Mouse (Mus musculus): ENCODE data around the gene Klhl2. TPM values are rescaled to one million over a fixed set of nuclear protein-coding genes. Genes with fewer than 3 reads are reported as not detected.

The Klhl2 gene
- polyA plus RNA-seq, 1 experiment from 2014 or later, result 5.4 TPM

DNA sequence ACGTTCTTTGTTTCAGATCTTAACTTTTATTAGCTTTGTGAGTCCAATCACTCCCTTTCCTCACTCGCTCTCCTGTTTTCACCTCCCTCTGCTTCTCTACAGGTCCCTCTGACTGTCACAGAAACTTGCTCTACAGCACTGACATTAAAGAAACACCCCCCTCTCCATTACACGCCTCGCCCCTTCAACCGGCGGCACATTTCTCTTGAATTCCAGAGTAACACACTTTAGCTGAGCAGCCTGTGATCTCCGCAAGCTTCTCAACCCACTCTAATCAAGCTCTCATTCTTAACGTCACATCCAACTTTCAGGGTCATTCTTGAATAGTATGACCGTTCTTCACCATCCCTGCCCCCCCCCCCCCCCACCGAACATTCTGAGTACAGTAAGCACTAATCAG, 52.1 kb downstream of the Klhl2 start:
- WGBS, result 75% methylated on average over 10 of the region's 10 CpGs
- no peaks in the 10 kb centered on the region for H3K36me3 ChIP-seq
- no peak overlapping the region for H3K27ac ChIP-seq (replicated peaks)
- no peak overlapping the region for H3K4me2 ChIP-seq
- ATAC-seq (ENCODE audit: extremely low read depth, insufficient number of reproducible peaks, low FRiP score, low TSS enrichment), result no peak
- H3K27me3 ChIP-seq (replicated peaks), result no peaks in the 10 kb centered on the region
- no peaks in the 10 kb centered on the region for H3K4me1 ChIP-seq
- no peak overlapping the region for H3K4me3 ChIP-seq
- no peak overlapping the region for H3K9ac ChIP-seq
- H3K9me3 ChIP-seq, result no peaks in the 10 kb centered on the region

DNA sequence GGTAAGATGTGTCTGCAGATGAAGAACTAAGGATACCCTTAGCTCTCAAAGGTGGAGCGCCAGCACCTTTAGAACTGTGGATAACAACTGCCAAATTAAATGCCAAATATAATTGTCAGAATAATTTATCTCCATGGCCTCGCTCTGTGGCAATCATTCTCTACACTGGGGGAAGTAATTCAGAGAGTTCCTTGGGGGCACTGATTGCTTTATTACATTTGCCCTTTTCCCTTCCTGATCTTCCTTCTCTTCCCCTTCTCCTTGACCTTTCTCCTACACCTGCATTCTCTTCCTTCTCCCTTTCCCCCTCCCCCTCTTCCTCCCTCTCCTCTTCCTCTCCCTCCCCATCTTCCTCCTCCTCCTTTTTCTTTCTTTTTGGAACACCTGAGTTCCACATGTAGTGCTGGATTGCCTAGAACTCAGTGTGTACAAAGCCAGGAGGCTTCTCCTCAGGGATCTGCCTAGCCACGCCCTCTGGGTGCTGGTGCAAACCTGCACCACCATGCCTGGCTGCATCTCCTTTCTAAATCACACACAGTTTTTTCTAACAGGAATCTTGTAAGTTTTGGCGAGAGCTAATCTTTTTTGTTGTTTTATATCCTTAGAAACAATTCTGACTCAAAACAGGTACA, 58.5 kb downstream of the Klhl2 start:
- H3K9me3 ChIP-seq, result no peaks in the 10 kb centered on the region
- ATAC-seq (ENCODE audit: extremely low read depth, insufficient number of reproducible peaks, low FRiP score, low TSS enrichment), result no peak
- peaks cover 10% of the 10 kb centered on the region for H3K4me1 ChIP-seq
- no peak overlapping the region for H3K27ac ChIP-seq (replicated peaks)
- no peak overlapping the region for H3K4me3 ChIP-seq
- 83% methylated on average over 4 of the region's 4 CpGs for WGBS
- no peak overlapping the region for H3K4me2 ChIP-seq
- H3K27me3 ChIP-seq (replicated peaks), result no peaks in the 10 kb centered on the region
- no peak overlapping the region for H3K9ac ChIP-seq
- no peaks in the 10 kb centered on the region for H3K36me3 ChIP-seq

DNA sequence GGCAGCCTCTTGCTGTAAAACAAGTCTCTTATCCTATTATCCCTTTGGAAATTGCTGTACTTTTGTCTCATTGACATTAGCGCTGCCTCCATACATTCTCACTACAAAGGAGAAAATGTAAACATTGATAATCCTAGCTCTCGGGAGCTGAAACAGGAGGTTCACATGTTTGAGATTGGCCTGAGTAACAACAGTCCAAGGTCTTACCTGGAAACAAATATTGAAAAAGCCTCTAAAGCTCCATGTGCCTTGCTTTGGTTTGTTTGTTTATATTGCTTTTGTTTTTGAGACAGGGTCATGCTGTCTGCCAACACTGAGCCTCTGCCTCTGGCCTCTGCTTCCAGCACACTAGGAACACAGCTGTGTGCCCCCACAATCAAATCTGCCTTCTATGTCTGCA, 59.4 kb downstream of the Klhl2 start:
- no peak overlapping the region for H3K27ac ChIP-seq (replicated peaks)
- ATAC-seq (ENCODE audit: extremely low read depth, insufficient number of reproducible peaks, low FRiP score, low TSS enrichment), result no peak
- no peak overlapping the region for H3K9ac ChIP-seq
- no peaks in the 10 kb centered on the region for H3K9me3 ChIP-seq
- H3K4me3 ChIP-seq, result no peak overlapping the region
- no peak overlapping the region for H3K4me2 ChIP-seq
- no peaks in the 10 kb centered on the region for H3K36me3 ChIP-seq
- peaks cover 10% of the 10 kb centered on the region for H3K4me1 ChIP-seq
- WGBS, result 44% methylated on average over 2 of the region's 2 CpGs
- no peaks in the 10 kb centered on the region for H3K27me3 ChIP-seq (replicated peaks)

DNA sequence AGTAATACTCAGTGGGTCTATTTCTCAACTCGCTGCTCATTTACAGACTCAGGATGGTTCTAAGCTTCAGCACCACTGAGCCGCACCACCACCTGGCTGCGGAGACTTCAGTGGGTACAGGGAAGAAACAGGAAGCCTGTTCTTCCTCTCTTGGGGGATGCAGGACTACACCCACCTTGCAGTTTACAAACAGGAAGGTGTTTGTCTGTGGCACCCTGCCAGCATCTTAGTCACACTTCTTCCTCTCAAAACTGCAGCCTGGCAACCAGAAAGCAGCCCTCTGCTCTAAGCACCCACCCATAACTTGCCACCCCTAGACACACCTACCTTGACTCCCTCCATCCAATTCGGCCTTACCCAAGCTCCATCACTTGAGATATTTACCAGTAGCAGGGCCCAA, 61.1 kb downstream of the Klhl2 start:
- no peaks in the 10 kb centered on the region for H3K27me3 ChIP-seq (replicated peaks)
- H3K4me2 ChIP-seq, result no peak overlapping the region
- ATAC-seq (ENCODE audit: extremely low read depth, insufficient number of reproducible peaks, low FRiP score, low TSS enrichment), result no peak
- no peak overlapping the region for H3K27ac ChIP-seq (replicated peaks)
- 78% methylated on average over 4 of the region's 4 CpGs for WGBS
- H3K4me3 ChIP-seq, result no peak overlapping the region
- H3K36me3 ChIP-seq, result no peaks in the 10 kb centered on the region
- no peak overlapping the region for H3K9ac ChIP-seq
- no peaks in the 10 kb centered on the region for H3K9me3 ChIP-seq
- peaks cover 10% of the 10 kb centered on the region for H3K4me1 ChIP-seq

DNA sequence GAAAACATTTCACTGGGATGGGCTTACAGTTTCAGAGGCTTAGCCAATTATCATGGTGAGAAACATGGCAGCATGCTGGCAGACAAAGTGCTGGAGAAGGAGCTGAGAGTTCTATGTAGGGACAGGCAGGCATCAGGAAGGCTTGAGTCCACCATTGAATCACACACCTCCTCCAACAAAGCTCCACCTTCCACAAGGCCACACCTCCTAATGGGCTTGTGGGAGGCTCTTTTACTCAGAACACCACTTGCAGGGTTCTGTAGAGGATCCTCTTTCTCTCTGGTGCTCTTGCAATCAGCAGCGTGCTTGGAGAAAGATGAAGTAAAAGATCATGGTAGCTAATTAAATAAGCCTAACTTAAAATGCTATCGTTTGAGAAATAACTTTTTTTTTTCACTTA, 63.0 kb downstream of the Klhl2 start:
- Histone ChIP-seq H3K27ac (replicated peaks) (no peak overlapping the region), H3K27me3 (replicated peaks) (no peaks in the 10 kb centered on the region), H3K36me3 (no peaks in the 10 kb centered on the region), H3K4me1 (peaks cover 14% of the 10 kb centered on the region), H3K9ac (no peak overlapping the region), H3K9me3 (no peaks in the 10 kb centered on the region), H3K4me2 (no peak overlapping the region), H3K4me3 (no peak overlapping the region)
- no peak for ATAC-seq (ENCODE audit: extremely low read depth, insufficient number of reproducible peaks, low FRiP score, low TSS enrichment)
- 86% methylated on average over 2 of the region's 2 CpGs for WGBS

DNA sequence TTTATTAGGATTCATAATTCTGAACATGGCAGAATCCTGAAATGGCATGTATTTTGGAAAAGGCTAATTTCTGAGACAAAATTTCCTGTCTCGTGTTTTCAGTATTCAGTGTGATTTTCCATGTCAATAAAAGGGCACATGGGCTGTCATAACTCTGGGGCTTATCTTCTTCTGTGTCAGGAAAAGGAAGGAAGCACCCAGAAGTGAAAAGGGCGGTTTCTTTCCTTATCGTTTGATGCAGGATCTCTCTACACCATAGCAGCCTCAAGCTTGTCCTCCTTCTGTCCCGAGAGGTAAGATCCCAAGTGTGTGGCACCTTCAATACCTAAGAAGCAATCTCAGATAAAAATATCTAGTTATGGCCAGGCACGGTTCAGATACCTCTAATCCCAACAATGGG, 65.6 kb downstream of the Klhl2 start:
- 71% methylated on average over 5 of the region's 5 CpGs for WGBS
- ATAC-seq (ENCODE audit: extremely low read depth, insufficient number of reproducible peaks, low FRiP score, low TSS enrichment), result no peak
- Histone ChIP-seq H3K27ac (replicated peaks) (no peak overlapping the region), H3K36me3 (peaks cover 6% of the 10 kb centered on the region; the same call in 1 of the 2 replicates), H3K4me2 (no peak overlapping the region), H3K27me3 (replicated peaks) (no peaks in the 10 kb centered on the region), H3K4me1 (peaks cover 11% of the 10 kb centered on the region), H3K9me3 (no peaks in the 10 kb centered on the region), H3K9ac (no peak overlapping the region), H3K4me3 (no peak overlapping the region)

DNA sequence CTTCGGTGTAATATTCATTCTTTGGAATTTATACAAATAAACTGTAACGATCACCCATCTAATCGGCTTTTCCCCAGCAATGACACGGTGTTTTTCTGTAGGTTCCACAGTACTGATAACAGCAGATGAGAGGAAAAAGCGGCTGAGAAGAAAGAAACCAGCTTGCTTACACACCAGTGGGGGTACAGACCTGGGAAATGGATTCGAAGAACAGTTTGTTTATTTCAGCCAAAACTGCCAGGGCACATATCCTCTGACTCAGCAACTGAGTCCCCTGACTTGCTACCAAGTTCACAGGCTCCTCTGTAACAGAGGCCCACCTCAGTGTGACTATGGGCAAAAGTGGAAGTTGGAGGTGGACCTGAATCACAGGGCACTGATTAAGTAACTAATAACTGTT, 67.9 kb downstream of the Klhl2 start:
- H3K9ac ChIP-seq, result no peak overlapping the region
- WGBS, result 65% methylated on average over 6 of the region's 6 CpGs
- no peak overlapping the region for H3K4me3 ChIP-seq
- H3K9me3 ChIP-seq, result no peaks in the 10 kb centered on the region
- H3K4me2 ChIP-seq, result no peak overlapping the region
- no peak overlapping the region for H3K27ac ChIP-seq (replicated peaks)
- no peak for ATAC-seq (ENCODE audit: extremely low read depth, insufficient number of reproducible peaks, low FRiP score, low TSS enrichment)
- peaks cover 12% of the 10 kb centered on the region for H3K36me3 ChIP-seq
- H3K4me1 ChIP-seq, result 0 out of 2 replicates have a peak, but pooled peaks cover 3% of the 10 kb centered on the region
- no peaks in the 10 kb centered on the region for H3K27me3 ChIP-seq (replicated peaks)

DNA sequence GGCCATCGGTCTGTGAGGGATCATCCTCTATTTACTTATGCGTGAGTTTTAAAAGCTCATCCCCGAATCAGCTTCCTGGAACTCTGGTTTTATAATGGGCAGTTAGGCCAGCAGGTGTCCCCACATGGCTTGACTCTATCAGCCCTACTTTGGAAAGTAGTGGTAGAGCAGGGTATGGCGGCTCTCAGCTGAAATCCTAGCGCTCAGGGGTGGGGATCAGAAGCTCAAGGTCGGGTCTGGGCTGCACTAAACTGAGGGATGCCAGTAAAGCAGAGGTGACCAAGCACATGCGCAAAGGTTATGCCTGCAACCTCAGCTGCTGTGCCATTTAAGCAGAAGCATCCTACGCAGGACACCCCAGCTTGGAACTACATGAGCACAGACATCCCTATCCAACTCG, 71.9 kb downstream of the Klhl2 start:
- Histone ChIP-seq H3K9me3 (no peaks in the 10 kb centered on the region), H3K4me2 (no peak overlapping the region), H3K36me3 (peaks cover 17% of the 10 kb centered on the region), H3K27ac (replicated peaks) (no peak overlapping the region), H3K9ac (no peak overlapping the region), H3K4me1 (0 out of 2 replicates have a peak, but pooled peaks cover 3% of the 10 kb centered on the region), H3K4me3 (no peak overlapping the region), H3K27me3 (replicated peaks) (no peaks in the 10 kb centered on the region)
- WGBS, result 69% methylated on average over 9 of the region's 9 CpGs
- no peak for ATAC-seq (ENCODE audit: extremely low read depth, insufficient number of reproducible peaks, low FRiP score, low TSS enrichment)

DNA sequence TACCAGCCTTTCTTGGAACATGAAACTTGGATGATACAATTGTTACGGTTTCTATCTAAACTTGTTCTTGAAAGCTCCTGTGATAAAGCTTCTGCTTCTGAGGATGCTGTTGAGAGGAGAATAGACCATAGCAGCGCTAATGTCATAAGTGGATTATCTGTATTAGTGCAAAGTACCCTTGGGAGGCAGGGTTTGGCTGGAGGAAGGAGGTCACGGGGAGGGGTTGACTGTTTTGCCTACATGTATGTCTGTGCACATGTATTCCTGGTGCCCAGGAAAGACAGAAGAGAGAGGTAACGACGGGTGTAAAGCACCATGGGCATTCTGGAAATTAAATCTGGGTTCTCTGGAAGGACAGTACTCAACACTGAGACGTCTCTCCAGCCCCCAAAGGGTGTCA, 75.7 kb downstream of the Klhl2 start:
- Histone ChIP-seq H3K4me2 (no peak overlapping the region), H3K36me3 (peaks cover 10% of the 10 kb centered on the region), H3K4me3 (no peak overlapping the region), H3K27ac (replicated peaks) (no peak overlapping the region), H3K27me3 (replicated peaks) (no peaks in the 10 kb centered on the region), H3K4me1 (no peaks in the 10 kb centered on the region), H3K9me3 (no peaks in the 10 kb centered on the region), H3K9ac (no peak overlapping the region)
- ATAC-seq (ENCODE audit: extremely low read depth, insufficient number of reproducible peaks, low FRiP score, low TSS enrichment), result no peak
- WGBS, result 92% methylated on average over 6 of the region's 6 CpGs

DNA sequence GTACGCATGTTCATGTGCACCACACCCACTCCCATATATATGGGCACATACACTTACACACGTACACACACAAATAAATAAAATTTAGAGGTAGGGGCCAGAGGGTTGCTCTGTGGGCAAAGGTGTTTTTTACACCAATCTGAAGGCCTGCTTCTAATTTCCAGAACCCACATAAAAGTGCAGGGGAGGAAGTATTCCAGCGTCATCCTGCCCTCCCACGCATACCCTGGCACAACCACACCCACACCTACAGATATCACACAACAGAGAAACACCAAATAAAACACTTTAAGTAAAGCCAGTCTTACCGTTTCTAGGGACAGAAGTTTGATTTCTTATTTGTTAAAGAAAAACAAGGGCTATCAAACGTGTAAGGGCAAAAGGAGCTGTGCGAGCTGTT, 79.0 kb downstream of the Klhl2 start:
- no peak overlapping the region for H3K4me2 ChIP-seq
- no peaks in the 10 kb centered on the region for H3K9me3 ChIP-seq
- no peak overlapping the region for H3K9ac ChIP-seq
- H3K27me3 ChIP-seq (replicated peaks), result no peaks in the 10 kb centered on the region
- H3K27ac ChIP-seq (replicated peaks), result no peak overlapping the region
- ATAC-seq (ENCODE audit: extremely low read depth, insufficient number of reproducible peaks, low FRiP score, low TSS enrichment), result no peak
- no peaks in the 10 kb centered on the region for H3K4me1 ChIP-seq
- WGBS, result 84% methylated on average over 7 of the region's 7 CpGs
- H3K36me3 ChIP-seq, result peaks cover 16% of the 10 kb centered on the region
- H3K4me3 ChIP-seq, result no peak overlapping the region

DNA sequence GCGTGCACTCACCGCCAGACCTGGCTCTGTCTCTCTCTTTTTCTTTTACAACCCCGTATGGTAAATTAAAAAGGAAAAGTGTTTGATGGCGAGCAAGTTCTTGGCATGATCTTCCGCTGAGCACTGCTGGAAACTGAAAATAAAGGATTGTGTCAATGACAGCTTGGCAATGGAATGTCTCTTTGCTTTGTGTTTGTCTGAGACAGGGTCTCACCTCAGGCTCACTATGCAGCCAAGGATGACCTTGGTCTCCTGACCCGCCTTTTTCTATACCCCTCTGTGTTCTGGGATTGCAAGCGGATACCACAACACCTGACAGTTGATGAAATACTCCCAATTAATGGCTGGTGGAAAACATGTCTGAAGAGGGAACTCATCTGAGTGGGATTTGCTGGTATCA, 80.2 kb downstream of the Klhl2 start:
- no peak overlapping the region for H3K9ac ChIP-seq
- H3K27ac ChIP-seq (replicated peaks), result no peak overlapping the region
- H3K4me2 ChIP-seq, result no peak overlapping the region

DNA sequence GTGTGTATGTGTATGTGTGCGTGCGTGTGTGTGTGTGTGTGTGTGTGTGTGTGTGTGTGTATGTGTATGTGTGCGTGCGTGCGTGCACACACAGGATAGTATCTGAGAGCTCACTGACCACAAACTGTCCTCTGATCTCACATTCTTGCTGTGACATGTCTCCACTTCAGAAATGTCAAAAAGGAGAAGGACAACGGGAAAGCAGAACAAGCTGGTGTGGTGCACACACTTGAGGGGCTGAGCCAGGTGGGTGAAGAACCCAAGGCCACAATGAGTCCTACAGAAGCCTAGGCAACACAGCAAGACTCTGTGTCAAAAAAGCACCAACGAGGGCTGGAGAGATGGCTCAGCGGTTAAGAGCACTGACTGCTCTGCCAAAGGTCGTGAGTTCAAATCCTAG, 81.2 kb downstream of the Klhl2 start:
- 81% methylated on average over 7 of the region's 9 CpGs for WGBS
- Histone ChIP-seq H3K4me3 (no peak overlapping the region), H3K4me1 (no peaks in the 10 kb centered on the region), H3K4me2 (no peak overlapping the region), H3K27ac (replicated peaks) (no peak overlapping the region), H3K27me3 (replicated peaks) (no peaks in the 10 kb centered on the region), H3K9ac (no peak overlapping the region), H3K9me3 (no peaks in the 10 kb centered on the region), H3K36me3 (peaks cover 11% of the 10 kb centered on the region; the same call in 1 of the 2 replicates)
- no peak for ATAC-seq (ENCODE audit: extremely low read depth, insufficient number of reproducible peaks, low FRiP score, low TSS enrichment)

More for the DNA sequence above, 80.2 kb downstream of the Klhl2 start:
- peaks cover 11% of the 10 kb centered on the region; the same call in 1 of the 2 replicates for H3K36me3 ChIP-seq
- WGBS, result 81% methylated on average over 7 of the region's 7 CpGs
- H3K9me3 ChIP-seq, result no peaks in the 10 kb centered on the region
- no peak overlapping the region for H3K4me3 ChIP-seq
- no peaks in the 10 kb centered on the region for H3K4me1 ChIP-seq
- no peaks in the 10 kb centered on the region for H3K27me3 ChIP-seq (replicated peaks)
- no peak for ATAC-seq (ENCODE audit: extremely low read depth, insufficient number of reproducible peaks, low FRiP score, low TSS enrichment)
